Mouse (Mus musculus) lung, postnatal 0 days (tissue): Measurements from ENCODE around the gene Sel1l.

Experiments
- CTCF ChIP-seq: IDR thresholded peaks from 2 replicates; pipeline ENCODE4 v1.5.1; 2016; ENCODE audit warnings: antibody characterized with exemption, mild to moderate bottlenecking
- EP300 ChIP-seq: IDR thresholded peaks from 2 replicates; pipeline ENCODE4 v1.6.1; 2016; ENCODE audit warnings: antibody characterized with exemption, mild to moderate bottlenecking, control low read depth

DNA sequence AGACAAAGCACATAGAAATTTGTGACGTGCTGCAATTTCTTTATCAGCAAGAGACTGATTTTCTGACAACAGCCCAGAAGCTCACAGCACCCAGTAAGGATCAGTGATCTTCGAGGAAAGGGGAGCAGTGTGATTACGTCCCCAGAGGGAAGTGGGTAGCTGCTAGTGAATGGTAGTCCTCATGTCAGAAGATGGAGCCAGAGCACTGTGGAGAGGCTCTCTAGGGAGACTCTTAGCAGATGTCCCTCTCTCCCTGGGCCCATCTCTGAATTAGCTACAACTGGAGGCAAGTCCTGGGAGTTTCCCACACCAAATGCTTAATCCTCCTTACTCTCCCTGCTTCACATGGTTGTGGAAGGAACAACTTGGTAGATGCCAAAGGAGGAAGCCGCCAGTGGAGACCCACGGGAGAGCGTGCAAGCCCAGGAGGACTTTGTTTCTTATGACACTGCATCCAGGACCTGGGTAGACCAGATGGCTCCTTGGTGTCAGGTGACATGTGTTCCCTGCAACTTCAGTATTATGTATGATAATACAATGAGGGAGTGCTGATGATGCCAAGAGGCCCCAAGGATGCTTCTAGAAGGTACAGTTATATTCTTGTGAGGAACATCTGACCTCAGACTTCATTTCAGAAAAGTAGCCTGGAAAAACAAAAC, 50.1 kb downstream of the Sel1l start:
- TF ChIP-seq CTCF (no peak), EP300 (no peak)
